Mouse (Mus musculus) testis, adult 2 months (tissue): ENCODE data around the gene Plekhn1.

Source experiments
- CTCF ChIP-seq: fragments of 200-500 bp; IDR thresholded peaks from 2 replicates; pipeline ENCODE4 v1.5.1; 2012; ENCODE audit warnings: low read depth, mild to moderate bottlenecking, inconsistent platforms, low read length, moderate library complexity; ENCODE audit not compliant: control insufficient read depth, insufficient read depth, insufficient replicate concordance
- POLR2A ChIP-seq: fragments of 200-500 bp; IDR thresholded peaks from 2 replicates; pipeline ENCODE4 v1.6.1; 2012; ENCODE audit warnings: low read depth, mild to moderate bottlenecking, inconsistent platforms, low read length, moderate library complexity; ENCODE audit not compliant: control insufficient read depth

DNA sequence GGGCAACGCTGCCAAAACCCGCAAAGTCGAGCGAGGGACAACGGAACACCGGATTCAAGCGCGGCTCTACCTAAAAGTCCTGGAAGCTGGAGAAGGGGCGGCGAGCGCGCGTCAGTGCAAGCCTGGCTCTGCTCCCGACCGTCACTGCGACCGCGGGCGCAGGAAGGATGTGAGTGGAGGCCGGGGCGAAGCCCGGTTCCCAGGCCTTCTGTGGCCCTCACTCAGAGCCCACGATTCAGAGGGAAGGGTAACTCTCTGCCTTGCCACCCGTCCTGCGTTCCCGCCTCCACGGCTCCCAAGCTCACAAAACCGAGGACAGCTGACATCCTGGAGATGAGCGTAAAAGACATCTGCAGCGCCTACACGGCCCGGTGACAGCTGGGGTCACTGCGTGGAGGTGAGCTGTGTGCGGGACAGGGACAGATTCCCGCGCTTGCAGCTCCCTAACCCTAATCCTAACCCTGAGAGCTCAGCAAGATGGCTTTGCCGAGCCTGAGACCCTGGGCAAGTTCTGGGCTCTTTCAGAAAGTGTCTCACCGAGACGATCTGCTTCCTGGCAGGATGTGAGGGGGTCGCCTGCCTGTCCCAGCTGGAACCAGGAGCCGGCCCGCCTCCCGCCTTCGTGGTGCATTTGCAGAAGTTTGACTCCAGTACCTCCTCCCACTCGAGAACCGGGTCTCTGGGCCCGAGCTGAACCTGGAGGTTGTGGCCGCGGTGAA, 31.1 kb downstream of the Plekhn1 start:
- TF ChIP-seq CTCF: no peak
- no peak for TF ChIP-seq POLR2A
